Mouse (Mus musculus): Measurements from ENCODE around the gene Slc7a11.

DNA sequence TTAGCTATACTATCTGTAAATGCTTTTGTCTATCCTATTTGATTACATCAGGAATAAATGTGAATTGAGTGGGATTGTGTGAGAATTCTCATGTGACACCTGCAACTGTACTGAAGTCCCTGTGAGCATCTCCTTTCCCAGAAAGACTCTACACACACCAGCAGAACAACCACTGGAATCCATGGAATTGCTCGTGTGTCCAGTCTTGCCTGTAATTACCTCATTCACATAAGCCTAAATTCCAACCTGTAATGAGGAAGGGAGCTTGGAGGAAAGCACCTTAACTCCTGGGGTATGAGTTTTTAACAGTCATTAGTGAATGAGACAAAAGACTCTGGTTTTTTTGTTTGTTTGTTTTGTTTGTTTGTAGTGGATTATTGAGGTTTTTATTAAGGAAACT lies 12.6 kb upstream of the Slc7a11 start:
- TF ChIP-seq CTCF (IDR thresholded peaks at IDR 0.05; ENCODE audit: extremely low read depth, insufficient read depth, insufficient read length, insufficient replicate concordance) = no peak
- TF ChIP-seq POLR2A (IDR thresholded peaks at IDR 0.05; ENCODE audit: low read depth, low read length) = no peak
